Comparison of ENCODE assay signal across 8 mouse cellular contexts in genomic region chr9:21313394-21313793, GRCm38 (mm10). TPM values are rescaled to one million over a fixed set of nuclear protein-coding genes. Genes with fewer than 3 reads are reported as not detected.
DNase-seq lines count a peak whose midpoint lies in the region; ATAC-seq and TF ChIP-seq lines count a peak whose summit lies in the region.

No protein-coding gene starts in this region.

- peaks cover 4% of the 10 kb centered on the region for H3K4me1 ChIP-seq in ES-Bruce4 (ENCODE audit: control insufficient read depth, insufficient read depth, low read length)
- H3K4me1 ChIP-seq in forebrain, embryonic 15.5 days, result peaks cover 5% of the 10 kb centered on the region; the same call in 1 of the 2 replicates
- no peaks in the 10 kb centered on the region for H3K4me1 ChIP-seq in lung, embryonic 15.5 days
- peaks cover 37% of the 10 kb centered on the region for H3K4me1 ChIP-seq in thymus, adult 2 months (replicated peaks; ENCODE audit: control insufficient read depth, insufficient read depth, low read length)

- H3K27me3 ChIP-seq in ES-Bruce4 (ENCODE audit: control insufficient read depth, insufficient read depth, low read length, poor library complexity, severe bottlenecking), result no peaks in the 10 kb centered on the region
- H3K27me3 ChIP-seq in forebrain, embryonic 15.5 days, result peaks cover 16% of the 10 kb centered on the region
- H3K27me3 ChIP-seq in lung, embryonic 15.5 days, result peaks cover 16% of the 10 kb centered on the region
- H3K27me3 ChIP-seq in thymus, adult 2 months (ENCODE audit: control insufficient read depth, insufficient read depth, low read length), result no peaks in the 10 kb centered on the region

- peak; percentile 89 for TF ChIP-seq CTCF in ES-Bruce4 (IDR thresholded peaks at IDR 0.05; ENCODE audit: low read depth, low read length)
- peak; percentile 97 for TF ChIP-seq CTCF in thymus, adult 2 months (IDR thresholded peaks at IDR 0.05; ENCODE audit: borderline replicate concordance, control insufficient read depth, extremely low read depth, insufficient read depth, low read length, poor library complexity)

- intact Hi-C loops in heart, postnatal 36 days (cut with DNase I), result loop anchor here (1.0 to 5.0 kb wide), 3 partner anchors 44 to 154 kb away; no protein-coding TSS in a partner anchor

- TF ChIP-seq POLR2A in ES-Bruce4 (IDR thresholded peaks at IDR 0.05; ENCODE audit: insufficient read depth, low read length), result no peak
- TF ChIP-seq POLR2A in thymus, adult 2 months (IDR thresholded peaks at IDR 0.05; ENCODE audit: control insufficient read depth, extremely low read depth, insufficient read depth, low read length, poor library complexity), result no peak

- H3K4me2 ChIP-seq in forebrain, embryonic 15.5 days (replicated peaks), result no peak overlapping the region
- H3K4me2 ChIP-seq in lung, embryonic 15.5 days, result no peak overlapping the region

- TF ChIP-seq EP300 in ES-Bruce4 (IDR thresholded peaks at IDR 0.05; ENCODE audit: insufficient read depth, low read depth, low read length), result 0 out of 2 replicates have a peak, but pooled peaks have one; percentile 20

- no peaks in the 10 kb centered on the region for H3K9me3 ChIP-seq in ES-Bruce4 (replicated peaks; ENCODE audit: control insufficient read depth, insufficient read depth, low read length, poor library complexity, severe bottlenecking)
- no peaks in the 10 kb centered on the region for H3K9me3 ChIP-seq in forebrain, embryonic 15.5 days
- no peaks in the 10 kb centered on the region for H3K9me3 ChIP-seq in lung, embryonic 15.5 days

- H3K4me3 ChIP-seq in ES-Bruce4 (ENCODE audit: low read depth, low read length), result no peak overlapping the region
- no peak overlapping the region for H3K4me3 ChIP-seq in forebrain, embryonic 15.5 days
- no peak overlapping the region for H3K4me3 ChIP-seq in lung, embryonic 15.5 days
- H3K4me3 ChIP-seq in thymus, adult 2 months (ENCODE audit: control insufficient read depth, insufficient read depth, low read length), result no peak overlapping the region

- H3K9ac ChIP-seq in ES-Bruce4 (ENCODE audit: low read depth, poor library complexity, severe bottlenecking), result no peak overlapping the region
- H3K9ac ChIP-seq in forebrain, embryonic 15.5 days (replicated peaks), result no peak overlapping the region
- H3K9ac ChIP-seq in lung, embryonic 15.5 days, result no peak overlapping the region

- DNase-seq in heart, postnatal 36 days, result peak; percentile 91 to 96
- peak; percentile 48 to 71 for DNase-seq in layer of hippocampus, adult 8-10 months (ENCODE audit: low spot score in 2 of 2)
- DNase-seq in ovary, adult 18-20 months (ENCODE audit: low spot score), result peak; percentile 71
- peak; percentile 92 for DNase-seq in thymus, adult 2 months

- no peak overlapping the region for H3K27ac ChIP-seq in ES-Bruce4 (ENCODE audit: insufficient read depth, low read length)
- no peak overlapping the region for H3K27ac ChIP-seq in forebrain, embryonic 15.5 days (replicated peaks)
- no peak overlapping the region for H3K27ac ChIP-seq in lung, embryonic 15.5 days
- H3K27ac ChIP-seq in thymus, adult 2 months (ENCODE audit: control insufficient read depth, insufficient read depth, low read length), result no peak overlapping the region

- WGBS in forebrain, embryonic 15.5 days, result 7% methylated on average over 11 of the region's 11 CpGs
- WGBS in lung, embryonic 15.5 days, result 8% methylated on average over 11 of the region's 11 CpGs
- 9% methylated on average over 11 of the region's 11 CpGs for WGBS in thymus, adult 2 months

- H3K36me3 ChIP-seq in ES-Bruce4 (ENCODE audit: control insufficient read depth, insufficient read depth, low read length, poor library complexity, severe bottlenecking), result no peaks in the 10 kb centered on the region
- H3K36me3 ChIP-seq in forebrain, embryonic 15.5 days, result no peaks in the 10 kb centered on the region
- H3K36me3 ChIP-seq in lung, embryonic 15.5 days, result no peaks in the 10 kb centered on the region
- H3K36me3 ChIP-seq in thymus, adult 2 months (ENCODE audit: control insufficient read depth, insufficient read depth, low read length), result no peaks in the 10 kb centered on the region

- peak; percentile 84; the same call in 1 of the 2 replicates for ATAC-seq in cerebellum, adult (ENCODE audit: insufficient number of reproducible peaks, low FRiP score, low TSS enrichment)
- ATAC-seq in forebrain, embryonic 15.5 days (replicated peaks), result peak; percentile 64
- ATAC-seq in lung, embryonic 15.5 days (ENCODE audit: borderline replicate concordance, extremely low read depth, low FRiP score, low TSS enrichment), result peak; percentile 63; the same call in 1 of the 2 replicates

RNA-seq across cellular contexts. Expression of gene Ap1m2, which starts 1.3 kb away (rescaled TPM):
- polyA plus RNA-seq in ES-Bruce4 (2011; ENCODE audit: insufficient read depth, insufficient read length, low read depth, missing spikeins), result 83.3 and 87.8 TPM in 2 replicates
- polyA plus RNA-seq in forebrain, embryonic 15.5 days (2015; fragmentation: Nextera tagmentation; extraction: Ambion mirVana), result 1.1 and 1.4 TPM in 2 replicates
- total RNA-seq in heart, postnatal 36 days (2021), result not detected
- 1 to 10 TPM in 3 of 4 experiments, under 1 TPM in 1; 0.35 to 2.0 (median 1.6) TPM for total RNA-seq in layer of hippocampus, adult 8-10 months (2022)
- polyA plus RNA-seq in lung, embryonic 15.5 days (2015; fragmentation: Nextera tagmentation; extraction: Ambion mirVana), result 52.2 and 53.3 TPM in 2 replicates
- polyA plus RNA-seq in thymus, adult 2 months (2012; rRNA removed), result 9.6 and 11.1 TPM in 2 replicates

RNA-seq across cellular contexts. Expression of gene Slc44a2, which starts 7.1 kb away (rescaled TPM):
- 64.9 and 66.4 TPM in 2 replicates for polyA plus RNA-seq in ES-Bruce4 (2011; ENCODE audit: insufficient read depth, insufficient read length, low read depth, missing spikeins)
- polyA plus RNA-seq in forebrain, embryonic 15.5 days (2015; fragmentation: Nextera tagmentation; extraction: Ambion mirVana), result 77.4 and 77.8 TPM in 2 replicates
- total RNA-seq in heart, postnatal 36 days (2021), result 100 to 1,000 TPM; 118 to 124 TPM
- total RNA-seq in layer of hippocampus, adult 8-10 months (2022), result 10 to 100 TPM; 55.2 to 74.2 (median 64.7) TPM
- 129 and 146 TPM in 2 replicates for polyA plus RNA-seq in lung, embryonic 15.5 days (2015; fragmentation: Nextera tagmentation; extraction: Ambion mirVana)
- 477 and 505 TPM in 2 replicates for polyA plus RNA-seq in thymus, adult 2 months (2012; rRNA removed)

RNA-seq across cellular contexts. Expression of gene Cdkn2d, which starts 22.2 kb away (rescaled TPM):
- polyA plus RNA-seq in ES-Bruce4 (2011; ENCODE audit: insufficient read depth, insufficient read length, low read depth, missing spikeins), result 11.6 and 12.4 TPM in 2 replicates
- polyA plus RNA-seq in forebrain, embryonic 15.5 days (2015; fragmentation: Nextera tagmentation; extraction: Ambion mirVana), result 91.3 and 97.9 TPM in 2 replicates
- total RNA-seq in heart, postnatal 36 days (2021), result 10 to 100 TPM; 15.9 to 18.4 TPM
- 10 to 100 TPM; 48.8 to 61.6 (median 55.9) TPM for total RNA-seq in layer of hippocampus, adult 8-10 months (2022)
- 50.9 and 52.3 TPM in 2 replicates for polyA plus RNA-seq in lung, embryonic 15.5 days (2015; fragmentation: Nextera tagmentation; extraction: Ambion mirVana)
- 319 and 330 TPM in 2 replicates for polyA plus RNA-seq in thymus, adult 2 months (2012; rRNA removed)

RNA-seq across cellular contexts. Expression of gene Kri1, which starts 25.6 kb away (rescaled TPM):
- 35.9 and 41.7 TPM in 2 replicates for polyA plus RNA-seq in ES-Bruce4 (2011; ENCODE audit: insufficient read depth, insufficient read length, low read depth, missing spikeins)
- polyA plus RNA-seq in forebrain, embryonic 15.5 days (2015; fragmentation: Nextera tagmentation; extraction: Ambion mirVana), result 18.0 and 18.1 TPM in 2 replicates
- 10 to 100 TPM; 16.5 to 18.0 TPM for total RNA-seq in heart, postnatal 36 days (2021)
- 10 to 100 TPM; 43.2 to 48.9 (median 44.5) TPM for total RNA-seq in layer of hippocampus, adult 8-10 months (2022)
- 12.1 and 14.0 TPM in 2 replicates for polyA plus RNA-seq in lung, embryonic 15.5 days (2015; fragmentation: Nextera tagmentation; extraction: Ambion mirVana)
- 56.5 and 57.9 TPM in 2 replicates for polyA plus RNA-seq in thymus, adult 2 months (2012; rRNA removed)

RNA-seq across cellular contexts. Expression of gene Atg4d, which starts 48.3 kb away (rescaled TPM):
- polyA plus RNA-seq in ES-Bruce4 (2011; ENCODE audit: insufficient read depth, insufficient read length, low read depth, missing spikeins), result 18.8 and 22.3 TPM in 2 replicates
- polyA plus RNA-seq in forebrain, embryonic 15.5 days (2015; fragmentation: Nextera tagmentation; extraction: Ambion mirVana), result 53.1 and 55.0 TPM in 2 replicates
- 10 to 100 TPM; 78.0 to 99.6 TPM for total RNA-seq in heart, postnatal 36 days (2021)
- total RNA-seq in layer of hippocampus, adult 8-10 months (2022), result 10 to 100 TPM; 37.3 to 45.0 (median 38.1) TPM
- polyA plus RNA-seq in lung, embryonic 15.5 days (2015; fragmentation: Nextera tagmentation; extraction: Ambion mirVana), result 38.4 and 42.8 TPM in 2 replicates
- polyA plus RNA-seq in thymus, adult 2 months (2012; rRNA removed), result 84.3 and 87.7 TPM in 2 replicates
